Mouse (Mus musculus): Measurements from ENCODE around the gene Sgsm3.
A peak's percentile ranks its signal among the peaks of the same experiment; 100 is the strongest.

Sgsm3 gene

DNA sequence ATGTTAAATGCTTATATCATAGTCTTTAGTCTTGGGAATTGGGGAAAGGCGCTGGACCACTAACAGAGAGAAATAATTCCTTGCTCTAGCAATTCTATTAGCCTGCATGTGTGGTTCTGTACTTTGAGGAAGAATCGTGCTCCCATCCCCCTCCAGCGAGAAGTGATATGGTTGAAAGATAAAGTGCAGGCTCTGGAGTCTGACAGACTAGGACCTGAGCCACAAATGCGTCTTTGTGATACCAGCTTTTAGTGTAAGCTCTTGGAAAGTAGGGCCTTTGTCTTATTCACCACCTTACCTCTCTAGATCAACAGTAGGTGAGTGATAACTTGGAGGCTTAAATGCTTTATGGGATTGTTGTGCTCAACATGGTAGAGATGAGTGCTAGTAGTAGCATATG is 3.6 kb downstream of the Sgsm3 start:
- no peak for DNase-seq (ENCODE audit: low spot score in 2 of 2)

DNA sequence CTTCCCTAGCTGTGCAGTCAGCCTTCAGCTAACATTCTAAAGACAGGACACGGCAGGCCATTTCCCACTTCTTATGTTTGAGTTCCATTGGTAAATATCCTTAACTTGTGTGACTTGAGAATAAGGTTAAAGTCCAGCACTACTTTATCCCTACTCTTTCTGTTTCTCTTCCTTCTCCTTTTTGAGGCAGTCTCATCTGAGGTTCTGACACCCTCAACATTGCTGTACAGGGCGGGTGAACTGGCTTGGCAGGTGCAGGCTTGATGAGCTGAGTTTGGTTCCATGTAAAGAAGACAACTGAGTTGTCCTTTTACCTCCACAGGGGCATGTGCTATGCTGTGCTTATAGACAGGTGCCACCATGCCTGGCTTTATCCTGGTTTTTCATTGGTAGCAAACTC is 5.7 kb downstream of the Sgsm3 start:
- no peak for DNase-seq (ENCODE audit: low spot score in 2 of 2)

DNA sequence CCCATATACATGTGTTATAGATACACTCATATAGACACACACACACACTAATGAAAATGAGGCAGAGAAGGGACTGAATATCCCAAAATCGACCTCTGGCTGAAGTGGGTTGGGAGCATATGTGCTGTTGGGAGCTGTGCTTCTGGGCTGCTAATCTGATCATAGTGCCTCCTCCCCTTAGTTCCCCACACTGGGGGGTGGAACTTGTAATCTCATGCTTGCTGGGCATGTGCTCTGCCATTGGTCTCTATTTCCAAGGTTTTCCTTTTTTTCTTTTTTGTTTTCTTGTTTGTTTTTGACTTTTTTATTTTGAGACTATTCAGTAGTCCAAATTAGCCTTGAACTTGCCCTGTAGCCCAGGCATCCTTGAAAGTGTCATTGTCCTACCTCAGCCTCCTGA is 10.8 kb downstream of the Sgsm3 start:
- no peak for DNase-seq (ENCODE audit: low spot score in 2 of 2)

DNA sequence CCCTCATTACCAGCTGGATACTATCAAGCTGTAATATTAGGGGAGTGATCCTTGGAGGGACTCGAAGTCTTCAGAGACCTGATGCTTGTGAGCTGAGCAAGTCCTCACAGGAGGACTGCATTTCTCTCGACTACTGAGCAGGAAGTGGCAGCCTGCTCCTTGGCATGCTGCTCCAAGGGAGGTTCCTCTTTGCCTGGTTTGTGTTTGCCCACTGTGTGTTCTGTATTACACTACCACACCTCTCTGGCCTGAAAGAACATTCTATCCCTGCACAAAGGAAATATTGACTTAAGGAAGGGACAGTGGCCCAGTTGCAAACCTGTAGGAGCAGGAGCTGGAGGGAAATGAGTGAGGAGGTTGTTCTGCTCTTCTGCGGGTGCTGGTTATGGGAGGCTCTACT is 12.1 kb downstream of the Sgsm3 start:
- no peak for DNase-seq (ENCODE audit: low spot score in 2 of 2)

DNA sequence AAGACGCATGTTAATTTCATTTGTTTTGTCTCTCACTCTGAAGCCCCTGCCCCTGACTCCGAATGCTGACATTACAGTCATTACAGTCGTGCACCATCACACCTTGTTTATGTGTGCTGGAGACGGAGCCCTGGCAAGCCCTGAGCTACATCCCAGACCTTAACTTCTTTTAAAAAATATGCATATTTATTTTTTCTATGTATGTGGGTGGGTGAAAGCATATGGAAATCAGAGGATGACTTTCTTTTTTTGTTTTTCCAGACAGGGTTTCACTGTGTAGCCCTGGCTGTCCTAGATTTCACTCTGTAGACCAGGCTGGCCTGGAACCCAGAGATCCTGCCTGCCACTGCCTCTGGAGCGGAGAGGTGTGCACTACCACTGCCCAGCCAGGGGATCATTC is 17.4 kb downstream of the Sgsm3 start:
- no peak for DNase-seq (ENCODE audit: low spot score in 2 of 2)

DNA sequence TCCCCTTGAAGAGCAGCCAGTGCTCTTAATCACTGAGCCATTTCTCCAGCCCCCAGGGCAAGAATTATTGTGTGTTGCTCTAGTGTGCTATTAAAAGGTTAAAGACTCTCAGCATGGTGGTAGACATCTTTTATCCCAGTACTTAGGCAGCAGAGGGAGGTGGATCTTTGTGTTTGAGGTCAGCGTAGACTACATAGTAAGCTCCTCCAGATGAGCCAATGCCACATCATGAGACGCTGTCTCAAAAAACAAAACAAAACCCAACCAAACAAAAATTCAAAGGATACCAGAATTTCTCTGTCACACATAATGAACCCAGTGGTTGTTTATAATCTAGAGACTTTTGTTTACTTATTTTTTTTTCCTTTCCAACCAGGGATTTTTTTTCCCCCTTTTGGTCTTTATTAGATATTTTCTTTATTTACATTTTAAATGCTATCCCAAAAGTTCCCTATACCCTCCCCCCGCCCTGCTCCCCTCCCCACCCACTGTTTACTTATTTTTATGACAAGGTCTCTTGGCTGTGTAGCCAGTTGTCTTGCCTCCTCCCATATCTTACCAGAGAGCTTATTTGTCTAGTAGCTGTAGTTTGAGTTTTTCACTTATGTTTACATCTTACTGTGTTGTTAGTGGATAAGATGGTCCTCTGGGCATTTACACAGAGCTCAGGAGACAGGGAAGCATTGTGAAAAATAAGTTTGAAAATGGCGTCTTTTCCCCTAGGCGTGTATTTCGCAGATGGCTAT is 18.7 kb downstream of the Sgsm3 start:
- no peak for DNase-seq (ENCODE audit: low spot score in 2 of 2)

DNA sequence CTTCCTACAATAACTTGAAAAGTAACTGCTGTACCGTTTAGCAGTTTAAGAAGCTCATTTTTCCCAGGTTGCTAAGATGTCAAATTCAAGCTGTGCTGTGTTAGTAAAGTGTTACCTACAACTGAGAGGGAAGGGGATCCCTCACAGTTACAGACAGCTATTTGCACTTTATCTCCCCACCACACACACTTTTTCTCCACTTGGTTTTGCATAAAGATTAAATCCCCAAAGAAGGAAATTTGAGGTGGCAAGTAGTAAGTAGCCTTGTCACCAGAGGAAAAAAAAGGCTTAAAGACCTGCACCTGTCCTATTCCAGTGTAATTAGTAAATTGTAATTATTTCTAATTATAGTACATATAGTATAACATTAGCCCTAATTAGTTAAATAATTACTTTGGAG is 19.5 kb downstream of the Sgsm3 start:
- DNase-seq (ENCODE audit: low spot score in 2 of 2): no peak

DNA sequence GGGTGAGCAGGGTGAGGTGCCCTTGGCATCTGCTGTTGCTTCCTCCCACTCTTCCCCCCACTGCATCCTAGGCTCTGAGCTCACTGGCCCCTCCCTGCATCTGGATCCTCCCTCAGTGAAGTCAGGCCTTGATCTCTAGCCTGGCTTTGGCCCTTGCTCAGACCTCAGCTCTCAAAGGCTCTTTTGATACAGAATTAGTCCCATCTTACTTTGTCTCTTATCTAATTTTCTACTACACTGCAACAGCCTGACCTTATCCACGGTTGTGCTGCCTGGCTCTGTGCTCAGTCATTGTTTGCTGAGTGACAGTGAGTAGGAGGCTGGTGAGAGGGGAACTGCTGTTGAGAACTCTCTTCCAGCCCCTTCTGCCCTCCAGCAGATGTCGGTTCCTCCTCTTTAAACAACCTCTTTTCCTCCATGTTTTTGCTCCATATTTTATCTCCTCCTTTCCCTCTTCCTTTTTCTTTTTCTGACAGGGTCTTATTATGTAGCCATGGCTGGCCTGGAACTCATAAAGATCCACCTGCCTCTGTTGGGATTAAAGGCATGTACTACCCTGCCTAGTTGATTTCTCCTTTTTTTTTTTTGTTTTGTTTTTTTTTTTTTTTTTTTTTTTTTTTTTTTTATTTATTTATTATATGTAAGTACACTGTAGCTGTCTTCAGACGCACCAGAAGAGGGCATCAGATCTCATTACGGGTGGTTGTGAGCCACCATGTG is 23.0 kb downstream of the Sgsm3 start:
- DNase-seq (ENCODE audit: low spot score in 2 of 2): no peak

DNA sequence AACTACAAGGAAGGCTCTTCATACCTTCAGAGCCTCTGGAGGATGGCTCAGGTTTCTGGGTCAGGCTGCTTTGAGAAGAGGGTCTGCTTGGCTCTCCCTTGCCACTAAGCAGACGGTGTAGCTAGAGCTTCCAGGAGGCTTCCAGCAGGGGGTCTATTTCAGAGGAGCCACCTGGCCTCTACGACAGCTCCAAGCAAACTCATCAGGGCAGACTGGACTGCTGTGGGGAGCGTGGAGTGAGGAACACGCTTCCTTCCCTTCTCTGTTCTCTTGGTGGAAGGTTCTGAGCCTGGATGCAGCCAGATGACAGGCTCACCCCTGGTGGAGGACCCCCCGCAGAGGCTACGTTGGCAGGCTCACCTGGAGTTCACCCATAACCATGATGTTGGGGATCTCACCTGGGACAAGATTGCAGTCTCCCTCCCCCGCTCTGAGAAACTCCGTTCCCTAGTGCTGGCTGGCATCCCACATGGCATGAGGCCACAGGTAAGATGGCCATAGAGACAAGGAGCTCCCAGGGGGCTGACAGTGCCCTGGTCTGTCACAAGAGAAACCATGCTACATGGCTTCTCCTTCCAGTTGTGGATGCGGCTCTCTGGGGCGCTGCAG is 28.7 kb downstream of the Sgsm3 start:
- no peak for DNase-seq (ENCODE audit: low spot score in 2 of 2)

DNA sequence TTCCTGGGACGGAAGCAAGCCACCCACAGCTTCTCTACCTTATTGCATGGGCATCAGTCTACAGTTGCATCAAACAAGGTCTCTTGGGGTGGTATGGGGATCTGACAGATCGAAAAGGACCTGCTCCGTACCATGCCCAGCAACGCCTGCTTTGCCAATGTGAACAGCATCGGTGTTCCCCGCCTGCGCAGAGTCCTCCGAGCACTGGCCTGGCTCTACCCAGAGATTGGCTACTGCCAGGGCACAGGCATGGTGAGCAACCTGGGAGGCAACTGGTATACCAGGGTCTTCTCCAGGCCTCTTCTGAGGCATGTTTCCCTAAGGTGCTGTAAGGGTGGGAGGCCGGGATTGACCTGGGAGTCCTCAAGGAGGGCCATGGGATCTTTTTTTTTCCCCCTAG is 29.8 kb downstream of the Sgsm3 start:
- DNase-seq (ENCODE audit: low spot score in 2 of 2): no peak

DNA sequence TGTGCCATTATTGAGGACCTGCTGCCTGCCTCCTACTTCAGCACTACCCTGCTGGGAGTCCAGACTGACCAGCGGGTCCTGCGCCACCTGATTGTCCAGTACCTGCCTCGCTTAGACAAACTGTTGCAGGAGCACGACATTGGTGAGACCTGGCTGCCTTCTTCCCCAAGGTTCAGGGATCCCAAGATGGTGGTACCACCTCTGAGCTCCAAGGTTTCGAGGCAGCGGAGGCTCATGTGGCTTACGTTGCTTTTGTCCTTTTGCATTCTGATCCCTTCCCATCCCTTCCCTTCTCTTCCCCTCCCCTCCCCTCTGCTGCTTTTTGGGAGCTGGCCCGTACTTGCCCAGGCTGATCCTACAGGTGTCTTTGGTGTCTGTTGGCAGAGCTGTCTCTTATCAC is 30.3 kb downstream of the Sgsm3 start:
- no peak for DNase-seq (ENCODE audit: low spot score in 2 of 2)

DNA sequence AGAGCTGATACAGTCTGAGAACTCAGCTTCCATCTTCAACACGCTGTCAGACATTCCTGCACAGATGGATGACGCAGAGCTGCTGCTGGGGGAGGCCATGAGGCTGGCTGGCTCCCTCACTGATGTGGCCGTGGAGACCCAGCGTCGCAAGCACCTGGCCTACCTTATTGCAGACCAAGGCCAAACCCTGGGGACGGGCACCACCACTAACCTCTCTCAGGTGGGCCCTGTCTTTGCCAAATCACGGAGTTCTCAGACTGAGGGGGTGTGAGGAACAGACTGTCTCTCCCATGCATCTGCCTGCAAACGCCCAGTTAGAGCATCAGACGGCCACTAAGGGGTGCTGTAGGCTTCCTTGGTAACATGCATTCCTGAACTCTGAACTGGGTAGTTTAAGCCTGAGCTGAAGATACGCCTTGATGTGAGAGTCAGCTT is 31.1 kb downstream of the Sgsm3 start:
- DNase-seq (ENCODE audit: low spot score in 2 of 2): peak in 1 of 2 experiments; percentile 66

DNA sequence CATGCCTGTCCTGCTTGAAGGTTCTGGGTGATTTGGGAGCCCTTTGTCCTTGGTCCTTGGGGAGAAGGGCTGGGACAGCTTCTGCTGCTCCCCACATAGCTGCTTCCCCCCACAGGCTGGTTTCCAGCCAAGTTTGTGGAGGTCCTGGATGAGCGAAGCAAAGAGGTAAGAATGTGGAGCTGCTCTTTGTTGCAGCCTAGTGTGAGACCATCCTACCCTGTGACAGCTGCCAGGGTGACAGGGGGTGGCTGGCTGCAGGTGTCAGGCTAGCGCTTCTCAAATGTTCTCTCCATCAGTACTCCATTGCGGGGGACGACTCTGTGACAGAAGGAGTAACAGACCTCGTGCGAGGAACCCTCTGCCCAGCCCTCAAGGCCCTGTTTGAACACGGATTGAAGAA is 32.5 kb downstream of the Sgsm3 start:
- no peak for DNase-seq (ENCODE audit: low spot score in 2 of 2)

DNA sequence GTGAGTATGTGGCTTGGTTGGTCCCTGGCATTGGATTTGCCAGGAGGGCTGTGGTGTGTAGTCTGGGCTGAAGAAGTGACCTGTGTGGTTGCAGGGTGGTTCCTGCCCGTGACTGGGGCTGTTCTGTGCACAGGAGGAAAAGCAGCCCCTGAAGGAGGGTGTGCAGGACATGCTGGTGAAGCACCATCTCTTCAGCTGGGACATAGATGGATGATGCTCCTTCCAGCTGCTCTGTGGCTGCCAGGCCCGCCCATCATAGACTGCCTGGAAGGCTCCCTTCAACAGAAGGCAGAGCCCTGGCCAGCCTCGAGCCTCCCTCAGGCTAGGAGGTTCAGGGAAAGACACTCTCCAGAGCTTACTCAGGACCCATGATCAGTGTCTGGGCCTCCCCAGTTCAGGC is 34.0 kb downstream of the Sgsm3 start:
- DNase-seq (ENCODE audit: low spot score in 2 of 2): no peak

DNA sequence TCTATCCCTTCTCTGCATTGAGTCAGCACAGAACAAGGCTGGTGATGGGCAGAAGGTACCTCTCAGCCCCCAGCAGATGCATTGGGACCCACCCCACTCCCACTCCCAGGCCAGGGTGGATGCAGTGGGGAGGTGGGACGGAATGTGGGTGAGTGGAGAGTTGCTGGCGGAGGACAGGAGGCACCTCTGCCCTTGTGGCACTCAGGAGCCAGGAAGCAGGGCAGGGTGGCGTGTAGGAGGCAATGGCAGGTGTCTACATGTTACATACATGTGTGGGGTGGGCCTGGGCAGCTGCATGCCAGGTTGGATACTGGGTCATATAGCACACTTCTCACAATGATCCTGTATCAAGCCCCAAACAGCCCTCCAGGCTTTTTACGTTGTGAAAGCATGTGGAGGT is 34.8 kb downstream of the Sgsm3 start:
- DNase-seq (ENCODE audit: low spot score in 2 of 2): no peak

DNA sequence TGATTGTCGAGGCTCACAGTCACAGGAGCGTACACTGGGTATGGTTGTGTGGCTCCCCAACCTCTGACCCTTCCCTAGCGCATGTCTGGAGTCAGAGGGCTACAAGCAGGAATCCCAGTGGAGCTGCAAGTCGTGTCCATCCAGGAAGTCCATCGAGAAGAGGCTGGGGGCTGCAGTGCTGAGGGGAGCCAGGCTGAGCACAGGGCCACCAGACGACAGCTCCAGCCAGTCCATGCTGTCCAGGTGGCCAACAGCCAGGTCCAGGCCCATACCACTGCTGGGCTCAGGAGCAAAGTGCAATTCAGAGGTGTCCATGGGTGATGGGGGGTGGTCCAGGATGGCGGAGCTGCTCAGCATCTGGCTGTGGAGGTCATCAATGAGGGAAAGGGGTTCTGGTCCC is 35.6 kb downstream of the Sgsm3 start:
- no peak for DNase-seq (ENCODE audit: low spot score in 2 of 2)

DNA sequence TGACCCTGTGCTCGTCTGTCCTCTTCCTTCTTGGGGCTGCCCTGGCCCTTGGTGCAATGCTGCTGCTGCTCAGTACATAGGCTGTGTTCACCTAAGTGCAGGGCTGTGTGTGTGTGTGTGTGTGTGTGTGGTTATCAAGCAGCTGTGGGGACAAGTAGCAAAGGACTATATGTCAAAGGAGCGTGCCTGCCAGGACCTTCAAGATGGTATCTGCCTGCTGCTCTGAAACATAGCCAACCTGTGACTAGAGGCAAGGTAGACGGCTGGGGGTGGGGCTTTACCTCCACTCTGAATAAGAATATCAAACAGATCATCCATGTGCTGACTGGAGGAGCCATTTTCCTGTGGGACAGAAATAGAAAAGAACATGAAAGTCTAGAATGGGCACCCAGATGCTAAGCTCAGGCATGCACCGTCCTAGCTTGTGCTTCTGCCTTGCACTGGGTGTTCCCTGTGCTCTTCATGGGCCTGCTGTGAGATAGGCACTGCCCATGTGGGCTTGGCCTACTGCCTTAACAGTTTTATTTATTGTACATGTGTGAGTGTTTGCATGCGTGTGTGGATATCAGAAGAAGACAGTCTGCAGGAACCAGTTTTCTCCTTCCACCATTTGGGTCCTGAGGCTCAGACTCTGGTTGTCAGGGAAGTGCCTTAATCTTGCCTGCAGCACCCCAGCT is 37.6 kb downstream of the Sgsm3 start:
- DNase-seq (ENCODE audit: low spot score in 2 of 2): no peak

DNA sequence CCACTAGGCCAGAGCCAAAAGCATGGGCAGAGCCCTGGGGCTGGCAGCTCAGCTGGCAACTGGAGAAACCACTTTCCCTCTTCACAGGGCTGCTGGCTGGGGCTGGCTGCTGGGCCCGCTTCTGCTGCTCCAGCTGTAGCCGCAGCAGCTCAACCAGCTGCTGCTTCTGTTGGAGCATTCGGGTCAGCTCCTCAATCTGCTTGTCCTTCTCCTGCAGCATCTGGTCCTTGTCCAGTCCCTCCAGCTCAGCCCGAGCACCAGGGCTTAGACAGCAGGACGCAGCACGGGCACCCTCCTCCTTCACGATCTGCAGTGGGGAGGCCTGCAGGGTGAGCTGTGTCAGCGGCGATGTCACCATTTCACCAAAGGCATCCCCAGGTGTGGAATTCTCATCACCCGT is 38.9 kb downstream of the Sgsm3 start:
- DNase-seq (ENCODE audit: low spot score in 2 of 2): peak in 1 of 2 experiments; percentile 61

DNA sequence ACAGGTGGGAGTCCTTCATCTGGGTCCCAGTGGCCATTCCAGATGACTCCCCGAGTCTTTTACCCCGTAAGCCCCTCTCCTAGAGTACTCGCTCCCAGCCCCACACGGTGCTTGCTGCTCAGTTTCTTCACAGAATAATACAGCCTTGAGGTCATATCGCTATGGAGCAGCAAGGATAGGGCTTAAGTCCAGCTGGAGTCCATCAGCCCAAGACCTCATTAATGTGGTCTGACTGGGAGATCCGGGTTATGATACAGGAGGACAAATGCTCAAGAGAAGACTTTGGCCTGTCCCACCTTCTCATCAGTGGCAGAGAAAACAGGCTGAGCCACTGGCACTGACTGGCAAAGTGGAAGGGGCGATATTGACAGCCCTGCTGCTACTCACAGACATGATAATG is 39.7 kb downstream of the Sgsm3 start:
- no peak for DNase-seq (ENCODE audit: low spot score in 2 of 2)

DNA sequence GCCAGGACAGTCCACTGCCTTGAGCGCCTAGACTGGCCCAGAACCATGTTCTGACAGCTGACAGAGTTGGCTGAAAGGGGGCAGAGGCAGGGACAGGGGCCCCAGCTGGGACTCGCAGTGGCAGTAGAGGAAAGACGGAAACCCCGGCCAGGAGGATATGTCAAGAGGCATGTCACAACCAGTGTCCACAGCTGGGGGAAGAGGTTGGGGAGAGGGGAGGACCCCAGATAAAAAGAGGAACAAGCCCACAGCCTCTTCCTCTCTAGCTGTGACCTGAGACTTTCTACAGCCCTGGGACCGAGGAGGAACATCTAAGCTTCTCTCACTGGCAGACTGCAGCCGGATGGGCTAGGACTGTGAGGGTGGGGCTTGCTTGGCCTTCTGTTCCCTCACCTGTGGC is 43.8 kb downstream of the Sgsm3 start:
- peak in 1 of 2 experiments; percentile 63 for DNase-seq (ENCODE audit: low spot score in 2 of 2)

DNA sequence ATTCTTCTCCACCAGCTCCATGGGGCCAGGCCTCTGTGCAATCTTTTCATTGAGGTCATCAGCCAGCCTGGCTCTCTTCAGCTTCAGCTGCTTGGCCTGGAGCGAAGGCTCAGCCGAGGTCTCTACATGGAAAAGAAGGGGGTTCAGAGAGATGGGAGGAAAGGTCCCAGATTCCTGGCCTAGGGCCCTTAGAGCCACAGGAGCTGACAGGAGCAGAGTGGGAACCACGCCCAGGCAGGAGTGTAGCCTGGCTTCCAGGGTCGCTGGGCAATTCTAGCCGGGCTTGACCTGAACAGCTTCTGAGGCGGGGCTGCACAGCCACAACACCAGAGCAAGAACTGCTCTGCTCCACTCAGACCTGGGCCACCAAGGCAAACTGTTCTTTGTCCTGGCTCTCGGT is 44.9 kb downstream of the Sgsm3 start:
- no peak for DNase-seq (ENCODE audit: low spot score in 2 of 2)

DNA sequence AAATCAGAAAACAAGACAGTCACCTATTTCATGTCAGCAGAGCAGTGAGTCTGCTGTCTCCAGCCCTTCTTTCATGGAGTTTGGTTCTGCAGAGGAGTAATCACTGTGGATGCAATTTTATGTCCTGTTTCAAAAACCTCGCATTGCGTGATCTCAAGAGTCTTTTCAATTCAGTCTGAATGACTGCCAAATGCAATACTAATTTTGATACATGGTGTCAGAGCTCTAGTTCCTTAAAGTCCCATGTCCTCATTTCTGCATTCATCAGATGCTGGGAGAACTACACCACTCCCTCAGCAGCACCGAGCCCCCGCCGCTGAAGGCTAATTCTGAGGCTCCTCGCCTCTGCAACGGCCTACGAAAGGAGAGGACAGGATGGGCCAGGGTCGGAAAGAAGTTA is 46.3 kb downstream of the Sgsm3 start:
- no peak for DNase-seq (ENCODE audit: low spot score in 2 of 2)

DNA sequence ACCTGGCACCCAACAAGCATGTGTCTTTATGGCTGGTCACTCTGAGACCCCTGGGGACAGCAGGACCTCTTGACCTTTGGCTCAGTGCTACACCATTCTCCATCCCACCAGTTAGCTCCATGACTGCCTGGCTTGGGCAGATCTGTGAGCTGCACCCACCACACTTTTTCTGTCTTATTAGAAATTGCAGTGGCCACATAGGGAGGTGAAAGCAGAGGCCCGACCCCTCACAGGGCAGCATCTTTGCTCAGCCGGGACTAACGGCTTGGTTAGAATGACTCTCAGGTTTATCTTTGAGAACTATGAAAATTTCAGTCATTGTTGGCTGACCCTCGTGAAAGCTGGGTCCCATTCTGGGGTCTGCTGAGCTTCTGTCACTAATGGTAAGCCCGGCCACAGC is 49.3 kb downstream of the Sgsm3 start:
- no peak for DNase-seq (ENCODE audit: low spot score in 2 of 2)
